Mouse (Mus musculus) layer of hippocampus, adult 9-11 months (tissue): ENCODE measurements around the gene St8sia1.

Experiments
- DNase-seq: peaks from one replicate; pipeline ENCODE4 v3.0.0; 2022

Gene St8sia1

DNA sequence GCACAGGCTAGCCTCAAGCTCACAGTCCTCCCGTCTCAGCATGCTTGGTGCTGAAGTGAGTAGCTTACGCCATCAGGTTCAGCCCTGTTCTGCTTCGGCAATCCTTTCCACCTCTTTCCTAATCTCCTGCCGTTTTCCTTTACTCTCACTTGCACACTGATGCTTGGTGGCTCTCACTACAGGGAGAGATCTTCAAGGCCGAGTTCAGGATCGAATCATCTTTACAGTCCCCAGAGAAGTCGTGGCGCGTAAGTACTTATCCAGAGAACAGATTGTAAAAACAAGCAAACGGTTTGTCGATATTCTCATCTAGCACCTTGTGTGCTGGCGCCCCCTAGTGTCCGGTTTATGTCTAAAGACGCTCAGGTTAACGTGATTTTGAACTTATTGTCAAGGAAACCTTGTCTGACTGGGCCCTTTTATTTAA lies 149.7 kb downstream of the St8sia1 start:
- peak; percentile 79 for DNase-seq

DNA sequence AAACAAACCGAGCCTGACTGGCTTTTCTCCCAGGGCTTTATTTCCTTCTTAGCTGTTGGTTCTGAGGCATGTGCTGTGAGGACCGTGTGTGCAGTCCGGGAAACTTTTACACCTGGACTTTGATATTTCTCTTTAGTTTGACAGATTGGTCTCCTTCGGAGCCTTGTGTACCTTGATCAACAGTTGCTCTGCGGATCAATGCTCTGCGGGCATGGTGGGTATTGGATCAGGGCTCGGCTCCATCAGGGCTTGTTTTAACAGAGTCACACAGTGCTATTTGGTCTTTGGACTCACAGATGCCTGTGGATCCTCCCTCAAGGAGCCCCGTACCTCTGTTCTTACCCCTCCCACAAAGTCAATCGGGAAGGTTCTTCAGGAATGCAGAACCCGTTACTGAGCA lies 150.2 kb downstream of the St8sia1 start:
- no peak for DNase-seq

DNA sequence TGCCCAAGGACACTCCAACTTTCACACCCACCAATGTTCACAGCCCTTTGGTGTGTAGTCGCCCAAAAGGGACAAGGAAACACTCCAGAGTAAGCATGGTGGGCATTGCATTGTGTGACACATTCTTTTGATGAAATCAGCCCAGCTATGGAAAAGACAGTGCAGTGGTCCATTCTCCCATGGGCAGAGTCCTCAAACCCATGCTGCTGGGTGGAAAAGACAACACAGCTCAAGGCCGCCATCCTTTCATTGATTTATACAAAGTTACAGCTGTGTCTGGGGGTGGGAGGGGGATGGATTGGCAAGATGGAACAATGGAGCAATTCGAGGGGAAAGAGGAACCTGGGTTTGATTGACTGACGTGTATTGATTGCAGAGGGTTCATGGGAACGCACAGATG lies 151.3 kb downstream of the St8sia1 start:
- DNase-seq, result no peak

DNA sequence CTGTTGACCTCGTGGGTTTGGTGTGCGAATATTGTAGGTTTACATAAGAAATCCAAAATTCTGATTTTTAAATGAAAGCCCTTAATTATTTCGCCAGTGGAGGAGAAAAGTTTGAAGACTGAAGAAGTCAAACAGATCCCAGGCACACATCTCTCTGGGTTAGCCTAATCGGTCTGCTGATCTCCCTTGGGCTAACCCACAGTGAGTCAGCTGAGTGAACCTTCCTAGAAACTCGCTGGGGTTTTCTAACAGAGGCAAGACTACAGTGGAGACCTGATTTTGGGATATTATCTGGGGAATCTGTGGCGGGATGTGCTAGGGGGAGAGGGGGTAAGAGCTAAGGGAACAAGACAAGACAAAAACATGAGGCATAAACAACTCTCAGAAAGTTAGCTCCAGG lies 154.0 kb downstream of the St8sia1 start:
- DNase-seq, result no peak

DNA sequence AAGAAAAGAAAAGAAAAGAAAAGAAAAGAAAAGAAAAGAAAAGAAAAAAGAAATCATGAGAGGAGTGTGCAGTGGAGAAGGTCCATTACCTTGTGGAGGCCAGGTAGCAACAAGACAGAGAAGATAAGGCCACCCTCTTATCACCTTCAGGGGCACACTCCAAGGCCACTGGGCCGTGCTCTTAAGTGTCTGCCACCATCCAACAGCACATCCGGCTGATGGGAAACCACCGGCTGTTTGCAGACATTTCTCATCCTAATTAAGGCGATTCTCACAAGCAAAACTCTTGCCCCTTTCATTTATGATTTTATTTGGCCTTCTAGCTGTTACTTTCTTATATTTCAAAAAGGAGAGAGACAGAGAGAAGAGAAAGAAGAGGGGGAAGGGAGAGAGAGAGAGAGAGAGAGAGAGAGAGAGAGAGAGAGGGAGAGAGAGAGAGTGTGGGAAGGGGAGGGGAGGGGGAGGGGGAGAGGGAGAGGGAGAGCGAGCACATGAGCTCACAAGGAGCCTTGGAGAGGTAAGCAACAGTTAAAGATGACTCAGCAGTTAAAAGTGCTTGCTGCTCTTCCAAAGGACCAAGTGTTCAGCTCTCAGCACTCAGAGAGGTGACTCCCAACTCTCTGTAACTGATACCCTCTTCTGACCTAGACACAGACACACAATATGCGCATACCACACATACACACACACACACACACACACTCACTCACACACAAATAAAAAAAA lies 154.7 kb downstream of the St8sia1 start:
- no peak for DNase-seq

DNA sequence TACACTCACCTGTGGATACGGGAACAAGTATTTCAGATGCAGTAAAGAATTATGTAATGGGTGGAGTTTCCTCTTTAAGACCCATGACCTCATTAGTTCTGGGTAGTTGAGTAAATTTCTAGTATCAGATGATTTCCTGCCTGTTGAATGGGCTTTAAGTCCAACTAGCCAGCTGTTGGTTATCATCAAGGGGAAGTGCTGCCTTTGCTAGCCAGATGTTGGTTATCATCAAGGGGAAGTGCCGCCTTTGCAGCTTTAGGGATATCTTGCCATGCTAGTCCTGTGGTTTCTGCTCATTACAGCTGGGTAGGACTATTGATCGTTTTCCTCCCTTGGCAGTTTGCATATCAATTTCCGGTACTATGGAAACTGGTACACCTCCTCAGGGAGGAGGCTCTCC lies 157.9 kb downstream of the St8sia1 start:
- no peak for DNase-seq

DNA sequence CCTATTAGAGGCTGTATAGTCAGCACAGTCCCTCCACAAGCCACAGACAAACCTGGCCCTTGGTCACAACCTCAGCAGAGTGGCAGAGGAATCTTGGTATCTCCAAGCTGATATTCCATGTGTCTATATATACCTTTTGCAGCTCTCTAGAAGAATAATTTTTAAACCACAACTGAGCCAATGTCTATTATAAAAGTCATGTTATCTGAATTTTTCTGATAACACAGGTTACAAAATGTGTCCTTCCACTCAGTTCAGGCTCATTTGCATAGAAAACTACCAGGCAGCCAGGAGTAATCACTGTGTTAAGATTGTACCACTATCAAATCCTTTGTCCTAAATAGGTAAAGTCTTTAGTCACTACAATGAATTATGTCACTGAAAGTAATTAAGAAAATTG lies 159.8 kb downstream of the St8sia1 start, which contains the start of gene Sult6b2:
Gene Sult6b2, minus strand, starts transcription at position 101 of the 400 bp plus-strand sequence.
- DNase-seq, result no peak

DNA sequence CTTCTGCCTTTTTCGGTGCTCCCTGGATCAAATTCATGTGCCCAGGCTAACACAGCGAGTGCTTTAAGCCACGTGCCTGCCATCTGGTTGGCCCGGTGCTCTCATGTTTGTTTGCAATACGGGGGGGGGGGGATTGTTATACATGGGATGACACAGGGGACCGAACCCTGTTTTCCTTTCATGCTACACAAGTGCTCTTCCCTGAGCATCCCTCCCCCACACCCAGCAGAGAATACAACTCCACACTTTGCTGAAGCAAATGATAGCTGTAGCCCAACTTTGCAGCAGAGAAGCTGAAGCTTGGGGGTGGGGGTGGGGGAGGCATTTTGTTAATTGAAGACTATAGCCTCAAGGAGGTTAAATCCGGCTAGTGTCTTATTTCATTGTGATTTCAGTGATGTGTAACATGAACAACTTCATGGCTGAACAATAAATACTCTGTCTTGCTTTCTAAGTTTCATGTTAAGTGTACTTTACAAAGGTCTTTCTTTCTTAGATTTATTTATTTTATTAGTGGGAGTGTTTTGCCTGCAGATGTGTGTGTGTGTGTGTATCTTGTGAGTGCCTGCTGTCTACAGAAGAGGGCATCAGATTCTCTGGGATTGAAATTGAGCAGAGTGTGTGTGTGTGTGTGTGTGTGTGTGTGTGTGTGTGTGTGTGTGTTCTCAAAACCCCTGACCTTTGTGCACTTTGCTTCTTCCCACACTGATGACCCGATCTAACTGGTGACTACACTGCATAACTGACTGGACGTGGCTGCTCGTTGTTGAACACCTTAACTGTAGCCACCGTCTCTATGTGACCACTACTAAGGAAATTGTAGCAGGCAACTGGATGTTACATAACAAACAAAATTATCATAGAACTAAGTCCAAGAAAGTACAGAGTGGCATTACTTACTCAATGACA lies 161.4 kb downstream of the St8sia1 start:
- DNase-seq, result no peak

DNA sequence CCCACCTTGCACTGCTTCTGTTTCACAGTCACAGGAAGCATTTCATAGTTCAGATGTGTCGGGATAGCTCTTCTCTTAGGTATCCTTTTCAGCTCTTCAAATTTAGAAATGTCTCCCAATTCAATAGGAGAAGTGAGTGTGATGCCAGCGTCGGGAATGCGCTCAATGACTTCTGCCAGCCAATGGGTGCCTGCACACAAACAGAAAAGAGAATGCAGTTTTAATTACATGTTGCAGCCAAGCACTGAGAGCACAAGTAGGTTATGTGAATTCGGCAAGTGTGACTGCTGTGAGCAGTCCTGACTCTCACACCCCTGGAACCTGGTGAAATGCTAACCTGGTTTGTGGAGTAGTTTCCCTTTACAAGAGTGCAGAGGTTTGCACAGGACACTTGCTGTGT lies 162.6 kb downstream of the St8sia1 start:
- no peak for DNase-seq

DNA sequence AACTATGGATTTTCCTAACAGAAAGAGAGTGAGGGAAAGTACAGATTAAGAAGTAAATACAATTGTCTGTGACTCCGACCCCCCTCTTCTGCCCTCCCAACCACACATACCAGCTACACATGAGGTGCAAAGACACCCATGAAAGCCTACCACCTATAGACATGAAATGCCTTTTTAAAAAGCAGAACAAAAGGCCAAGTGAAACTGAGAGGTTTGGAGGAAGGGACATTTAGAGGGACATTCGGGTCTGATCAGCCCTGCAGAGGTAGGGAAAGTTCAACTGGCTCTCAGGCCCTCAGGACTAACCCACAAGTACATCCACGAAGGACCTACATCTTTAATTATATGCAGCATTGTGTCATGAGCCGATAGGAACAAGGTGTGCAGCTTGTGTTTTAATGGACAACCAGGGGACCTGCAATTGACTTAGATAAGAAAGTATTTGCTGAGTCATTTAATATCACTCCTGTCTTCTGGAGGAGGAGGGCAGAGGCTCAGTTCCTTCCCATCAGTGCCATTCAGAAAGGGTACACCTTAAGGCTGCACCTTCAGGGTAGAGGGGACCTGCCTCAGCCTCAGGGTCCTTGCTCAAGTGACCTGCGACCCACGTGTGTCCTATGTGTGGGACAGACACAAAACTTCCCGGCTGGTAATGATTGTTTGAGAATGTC lies 164.4 kb downstream of the St8sia1 start:
- no peak for DNase-seq

DNA sequence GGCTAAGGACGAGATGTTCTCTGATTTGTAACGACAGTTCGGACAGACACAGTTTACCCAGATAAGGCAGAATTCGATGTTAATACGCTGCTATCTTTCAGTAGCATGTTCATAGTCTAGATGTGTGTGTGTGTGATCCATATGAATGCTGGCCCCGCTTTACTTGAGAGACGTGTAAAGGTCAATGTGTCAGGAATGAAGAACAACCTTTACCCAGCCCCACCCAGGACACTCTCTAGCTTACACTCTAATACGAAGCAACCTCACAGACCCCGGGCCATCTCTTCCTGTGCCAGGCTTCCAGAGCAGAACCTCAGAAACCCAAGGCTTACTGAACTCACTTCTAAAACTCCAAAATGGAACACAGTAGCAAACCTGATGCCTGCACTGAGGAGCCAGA lies 165.4 kb downstream of the St8sia1 start:
- DNase-seq, result no peak

DNA sequence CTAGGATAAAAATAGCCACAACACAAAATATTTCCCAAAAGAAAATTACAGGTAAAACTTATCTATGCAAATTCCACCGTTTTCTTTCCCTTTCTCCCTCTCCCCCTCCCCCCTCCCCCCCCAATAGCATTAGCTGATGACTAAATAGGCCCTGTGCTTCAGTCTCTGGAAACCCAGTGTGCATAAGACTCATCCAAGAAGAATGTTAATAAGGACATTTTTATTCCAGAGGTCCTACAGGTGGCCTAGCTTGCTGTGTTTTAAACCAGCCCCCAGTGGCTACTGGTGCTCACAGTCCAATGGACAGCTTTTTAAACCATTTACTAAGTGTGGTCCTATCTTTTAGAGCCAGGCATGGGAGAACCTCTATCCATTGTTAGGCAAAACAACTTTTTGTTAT lies 166.3 kb downstream of the St8sia1 start:
- no peak for DNase-seq

DNA sequence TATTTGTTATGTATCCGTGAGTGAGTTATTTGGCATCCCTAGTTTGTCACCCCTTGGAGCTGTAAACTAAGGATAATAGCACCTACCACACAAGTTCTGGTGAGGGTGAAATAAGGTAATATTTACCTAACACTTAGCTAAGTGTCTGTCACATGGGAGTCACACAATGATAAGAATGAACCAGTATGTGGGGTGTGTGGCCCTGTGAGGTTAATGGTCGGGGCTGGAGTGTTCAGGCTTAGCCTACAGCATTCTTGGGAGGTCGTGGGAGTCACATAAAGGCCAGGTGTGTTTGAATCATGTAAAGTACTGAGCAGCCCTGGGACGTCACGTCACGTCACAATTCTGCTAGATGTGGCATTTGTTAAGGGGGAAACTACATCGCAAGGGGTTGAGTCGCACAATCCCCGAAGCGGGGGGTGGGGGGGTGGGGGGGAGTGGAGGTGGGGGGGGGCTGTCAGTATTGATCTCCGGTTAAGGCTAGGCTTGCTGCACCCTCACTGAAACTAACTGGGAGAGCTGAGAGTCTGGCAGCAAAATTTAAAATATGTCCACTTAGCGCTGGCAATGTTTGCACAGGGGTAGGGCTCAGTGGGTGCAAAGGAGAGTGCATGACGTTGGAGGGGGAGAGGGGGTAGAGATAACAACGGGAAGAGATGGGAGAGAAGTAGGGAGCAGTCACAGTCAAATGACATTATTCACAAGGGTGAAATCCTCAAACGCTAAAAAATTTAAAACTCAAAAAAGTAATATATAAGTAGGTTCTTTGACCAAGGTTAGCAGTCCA lies 168.4 kb downstream of the St8sia1 start:
- DNase-seq, result no peak

DNA sequence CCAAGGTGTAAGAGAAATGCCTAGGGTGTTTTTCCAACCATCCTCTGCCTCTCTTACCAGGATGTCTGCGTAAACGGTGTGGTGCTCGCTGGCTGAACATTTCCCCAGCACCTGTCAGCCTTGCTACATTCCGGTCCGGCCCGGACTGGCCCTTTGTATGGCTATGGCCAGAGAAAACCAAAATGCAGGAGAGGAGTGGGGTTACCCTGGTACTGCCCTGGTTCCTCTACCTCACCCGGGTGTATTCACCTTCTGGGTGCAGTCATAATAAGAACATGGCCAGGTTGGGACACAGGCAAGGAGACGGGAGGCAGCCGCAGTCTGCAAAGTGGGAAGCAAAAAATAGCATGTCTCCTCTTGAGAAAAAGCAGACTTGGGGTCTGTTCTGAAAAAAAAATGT lies 169.2 kb downstream of the St8sia1 start:
- no peak for DNase-seq

DNA sequence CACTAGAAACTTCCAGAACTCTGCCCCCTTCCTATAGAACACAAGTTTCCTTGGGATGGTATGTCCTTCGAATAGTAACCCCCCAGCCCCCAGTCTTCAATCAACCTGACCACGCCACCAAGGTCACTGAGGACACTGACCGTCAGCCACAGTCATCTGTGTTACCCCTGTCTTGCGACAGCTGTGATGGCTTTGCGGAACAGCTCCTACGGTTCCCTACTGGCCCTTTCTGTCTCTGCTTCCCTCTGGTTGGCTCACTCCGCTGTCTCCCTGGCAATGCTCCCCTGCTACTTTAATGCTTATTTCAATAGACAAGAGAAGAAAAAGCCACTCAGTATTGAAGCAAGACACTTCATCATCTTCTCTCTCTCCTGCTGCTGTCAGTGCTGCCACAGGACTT lies 170.8 kb downstream of the St8sia1 start:
- DNase-seq, result no peak

DNA sequence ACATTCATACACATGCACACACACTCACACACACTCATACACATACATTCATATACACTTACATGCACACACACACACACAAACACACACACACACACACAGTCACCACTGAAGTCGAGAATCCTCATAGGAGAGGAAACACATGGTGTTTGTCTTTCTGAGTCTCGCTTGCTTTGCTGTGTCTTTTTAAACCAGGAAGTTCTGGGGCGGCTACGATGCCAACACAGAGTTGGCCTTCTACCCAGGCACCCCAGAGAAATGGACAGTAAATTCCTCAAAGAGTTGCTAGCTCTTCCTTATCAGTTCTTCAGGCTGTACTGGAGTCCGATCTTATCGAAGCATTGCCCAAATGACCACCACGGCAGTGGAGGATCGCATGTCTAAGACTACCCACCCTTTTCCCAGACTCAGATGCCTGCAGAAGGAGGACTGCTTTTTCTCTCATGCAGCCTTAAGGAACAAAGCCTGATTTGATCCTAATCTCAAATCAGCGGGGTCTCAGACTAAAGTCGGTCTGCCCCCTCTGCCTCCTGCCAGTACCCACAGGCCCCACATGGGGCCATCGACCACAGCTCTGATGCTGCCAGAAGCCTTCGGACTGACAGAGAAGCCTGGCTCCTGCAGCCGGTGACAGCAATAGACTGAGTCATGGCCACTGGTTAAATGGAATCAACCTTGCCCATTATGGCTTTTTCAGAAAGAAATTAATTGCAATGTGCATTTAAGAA lies 171.8 kb downstream of the St8sia1 start:
- no peak for DNase-seq

DNA sequence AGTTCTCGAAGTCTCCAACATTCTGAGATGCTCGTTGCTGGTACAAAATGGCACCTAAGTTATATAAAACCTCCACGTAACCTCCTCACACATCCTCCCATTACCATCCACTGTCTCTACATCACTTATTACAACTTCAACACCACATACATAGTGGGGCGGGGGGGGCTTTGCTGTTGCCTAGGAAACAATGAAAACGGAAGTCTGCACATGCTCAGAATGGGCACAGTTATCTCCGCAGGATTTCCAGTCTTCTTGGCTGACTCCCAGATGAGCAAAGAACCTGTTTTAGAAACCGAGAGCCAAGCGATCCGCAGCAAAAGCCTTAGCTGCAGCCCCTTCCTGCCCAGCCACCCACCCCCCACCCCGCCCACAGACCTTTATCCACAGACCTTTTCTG lies 174.5 kb downstream of the St8sia1 start:
- no peak for DNase-seq

DNA sequence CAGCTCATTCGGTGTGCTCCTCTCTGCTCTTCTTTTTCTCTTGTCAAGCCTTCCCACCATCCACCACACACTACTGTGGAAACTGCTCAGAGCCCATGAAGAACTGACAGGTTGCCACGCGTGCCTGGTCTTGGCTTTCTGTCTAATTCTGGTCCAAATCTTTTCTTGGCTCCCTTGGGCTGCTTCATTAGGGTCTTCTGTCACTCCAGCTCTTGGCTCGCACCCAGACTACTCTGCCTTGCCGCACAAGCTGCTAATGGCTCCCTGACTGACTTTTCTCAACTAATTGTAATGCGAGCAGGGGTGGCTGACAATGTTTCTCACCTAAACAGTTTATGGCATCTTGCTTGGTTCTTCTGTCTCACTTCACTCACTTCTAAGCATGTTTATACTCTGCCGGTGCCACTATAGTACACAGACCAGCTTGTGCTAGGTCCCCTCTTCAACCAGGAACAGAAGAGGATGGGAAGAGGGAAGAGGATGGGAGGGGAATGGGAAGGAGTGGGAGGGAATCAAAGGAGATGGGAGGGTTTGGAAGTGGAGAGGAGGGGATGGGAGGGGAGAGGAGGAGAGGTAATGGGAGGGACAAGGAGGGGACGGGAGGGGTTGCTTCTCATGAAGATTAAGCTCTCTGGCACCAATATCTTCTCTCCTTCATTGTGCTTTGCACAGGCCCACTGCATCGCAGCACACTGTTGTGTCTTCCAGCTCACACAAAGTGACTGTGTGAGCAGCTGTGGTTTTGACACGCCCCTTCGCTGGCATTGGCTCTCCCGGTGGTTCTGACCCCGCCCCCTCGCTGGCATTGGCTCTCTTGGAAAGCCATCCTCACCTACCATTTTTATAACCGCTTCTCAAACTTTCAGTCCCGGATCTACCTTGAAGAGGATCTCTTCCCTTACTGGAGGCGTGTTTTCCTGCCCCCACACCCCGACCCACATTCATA lies 175.9 kb downstream of the St8sia1 start:
- DNase-seq, result no peak

DNA sequence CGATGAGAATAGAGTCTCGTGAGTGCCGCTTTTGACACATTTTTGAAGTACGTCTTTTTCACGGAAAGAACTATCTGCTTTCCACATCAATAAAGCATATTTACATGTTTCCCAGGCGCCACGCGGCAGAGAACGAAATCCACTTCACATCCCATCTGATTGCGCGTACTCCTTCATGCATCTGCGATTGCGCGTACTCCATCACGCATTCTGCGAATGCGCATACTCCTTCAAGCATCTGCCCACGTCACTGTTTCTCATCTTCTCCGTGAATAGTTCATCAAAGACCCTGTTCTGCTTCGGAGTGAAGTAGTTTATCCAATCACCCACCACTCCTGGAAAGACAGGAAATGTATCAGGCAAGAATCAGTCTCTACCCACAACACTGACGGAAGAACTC lies 178.1 kb downstream of the St8sia1 start:
- DNase-seq, result no peak

DNA sequence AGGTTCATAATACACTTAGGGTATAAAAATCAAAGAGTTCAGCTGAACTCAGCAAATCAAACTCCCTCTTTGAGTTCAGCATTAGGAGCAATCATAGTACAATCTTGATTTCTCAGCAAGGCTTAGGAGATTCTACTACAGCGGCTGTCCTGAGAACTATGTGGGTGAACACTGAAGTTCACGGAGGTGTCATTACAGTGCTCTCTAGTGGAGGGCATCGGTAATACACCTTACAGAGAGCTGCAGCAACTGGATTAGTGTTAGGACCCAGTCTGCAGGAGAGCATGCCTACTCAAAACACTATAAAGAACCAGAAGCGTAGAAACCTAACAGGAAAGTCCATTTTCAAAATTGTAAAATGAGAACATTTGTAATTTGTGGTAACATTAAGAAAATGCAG lies 178.9 kb downstream of the St8sia1 start:
- no peak for DNase-seq

DNA sequence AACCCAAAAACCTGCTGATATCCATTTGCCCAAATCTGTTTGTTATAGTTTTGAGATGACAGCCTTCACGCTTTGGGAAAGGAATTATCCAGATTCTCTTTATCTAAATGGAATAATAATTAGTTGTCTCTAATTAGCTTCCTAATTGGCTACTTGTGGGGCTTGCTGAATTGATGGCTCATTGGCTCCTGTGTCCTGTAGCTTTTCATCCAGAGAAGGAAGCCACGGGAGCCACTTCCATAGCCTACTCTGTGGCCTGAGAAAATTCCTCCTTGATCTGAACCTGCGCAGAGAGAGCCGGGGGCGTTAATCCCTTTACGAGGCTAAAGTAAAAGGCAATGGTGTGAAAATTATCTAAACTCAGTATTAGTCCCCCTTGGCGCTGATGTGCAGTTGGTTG lies 183.0 kb downstream of the St8sia1 start:
- no peak for DNase-seq
